Mouse (Mus musculus) embryonic facial prominence, embryonic 12.5 days (tissue): ENCODE results near the gene Gipc3. TPM values are rescaled to one million over a fixed set of nuclear protein-coding genes. Genes with fewer than 3 reads are reported as not detected.
A peak's percentile ranks its signal among the peaks of the same experiment; 100 is the strongest.

Source experiments
- ATAC-seq: fragments of 200-750 bp; cut with Nextera tagmentation; 2 replicates; pipeline ENCODE4 v1.8.0; 2017; ENCODE audit not compliant: insufficient number of reproducible peaks, insufficient read depth, low FRiP score, low TSS enrichment
- H3K27ac ChIP-seq: fragments of 300-500 bp; sonication (generic); 2 replicates; pipeline ENCODE4 v1.5.1; 2016; ENCODE audit warnings: mild to moderate bottlenecking
- H3K27me3 ChIP-seq: fragments of 300-500 bp; sonication (generic); 2 replicates; pipeline ENCODE4 v1.6.1; 2016; ENCODE audit warnings: mild to moderate bottlenecking, moderate library complexity
- H3K36me3 ChIP-seq: fragments of 300-500 bp; sonication (generic); 2 replicates; pipeline ENCODE4 v1.6.1; 2016; ENCODE audit warnings: mild to moderate bottlenecking
- H3K4me1 ChIP-seq: fragments of 300-500 bp; sonication (generic); 2 replicates; pipeline ENCODE4 v1.6.1; 2016
- H3K4me2 ChIP-seq: fragments of 300-500 bp; sonication (generic); replicated peaks from 2 replicates; pipeline ENCODE4 v1.6.1; 2016; ENCODE audit warnings: mild to moderate bottlenecking, moderate library complexity
- H3K4me3 ChIP-seq: fragments of 300-500 bp; sonication (generic); 2 replicates; pipeline ENCODE4 v1.5.1; 2016; ENCODE audit warnings: mild to moderate bottlenecking
- H3K9ac ChIP-seq: fragments of 300-500 bp; sonication (generic); 2 replicates; pipeline ENCODE4 v1.6.1; 2016; ENCODE audit warnings: mild to moderate bottlenecking, moderate library complexity
- H3K9me3 ChIP-seq: fragments of 300-500 bp; sonication (generic); 2 replicates; pipeline ENCODE4 v1.6.1; 2016; ENCODE audit warnings: mild to moderate bottlenecking, moderate library complexity
- WGBS: fragments of 180-500 bp; shearing (Covaris S2); methylation state at CpG from one replicate; pipeline ENCODE4 v1.1.7; 2016; 5-methylcytosine and 5-hydroxymethylcytosine counted together
- polyA plus RNA-seq: library from polyadenylated mRNA; unstranded; fragments of >200 nt; fragmentation: Nextera tagmentation; extraction: Ambion mirVana; gene quantifications from 2 replicates; pipeline ENCODE4 v1.2.1, GENCODE M21; 2016

Gene Gipc3
- polyA plus RNA-seq, 1 experiment from 2014 or later = not detected

- H3K27me3 ChIP-seq = peaks cover 73% of the 10 kb centered on the region
- ATAC-seq = no peak
- H3K27ac ChIP-seq = no peak overlapping the region
- H3K4me2 ChIP-seq = no peak overlapping the region
- H3K9me3 ChIP-seq = no peaks in the 10 kb centered on the region
- no peak overlapping the region for H3K9ac ChIP-seq
- H3K4me3 ChIP-seq = no peak overlapping the region
- peaks cover 5% of the 10 kb centered on the region for H3K4me1 ChIP-seq
- 29% methylated on average over 16 of the region's 16 CpGs for WGBS
- peaks cover 7% of the 10 kb centered on the region; the same call in 1 of the 2 replicates for H3K36me3 ChIP-seq
Measured at GRCm38 (mm10) chr10:81341333-81341949, 1.6 kb downstream of the Gipc3 start.

- Histone ChIP-seq H3K27me3 (peaks cover 71% of the 10 kb centered on the region), H3K27ac (no peak overlapping the region), H3K9ac (no peak overlapping the region), H3K4me3 (no peak overlapping the region), H3K9me3 (no peaks in the 10 kb centered on the region), H3K4me1 (peaks cover 9% of the 10 kb centered on the region; the same call in 1 of the 2 replicates), H3K36me3 (peaks cover 7% of the 10 kb centered on the region; the same call in 1 of the 2 replicates), H3K4me2 (no peak overlapping the region)
- 35% methylated on average over 17 of the region's 17 CpGs for WGBS
- ATAC-seq = no peak
Measured at GRCm38 (mm10) chr10:81340551-81341332, 2.3 kb downstream of the Gipc3 start.

- no peak overlapping the region for H3K9ac ChIP-seq
- H3K27me3 ChIP-seq = peaks cover 62% of the 10 kb centered on the region
- H3K27ac ChIP-seq = no peak overlapping the region
- no peaks in the 10 kb centered on the region for H3K36me3 ChIP-seq
- WGBS = 95% methylated on average over 4 of the region's 4 CpGs
- no peaks in the 10 kb centered on the region for H3K9me3 ChIP-seq
- H3K4me3 ChIP-seq = no peak overlapping the region
- H3K4me1 ChIP-seq = peaks cover 18% of the 10 kb centered on the region; the same call in 1 of the 2 replicates
- ATAC-seq = no peak
- H3K4me2 ChIP-seq = no peak overlapping the region
Measured at GRCm38 (mm10) chr10:81336558-81336957, 6.5 kb downstream of the Gipc3 start.

GRCm38 (mm10) chr10:81335393-81336340, 7.4 kb downstream of the Gipc3 start:
- H3K9ac ChIP-seq = peak overlapping the region; percentile 36; the same call in 1 of the 2 replicates
- H3K4me2 ChIP-seq = peak overlapping the region; percentile 13; the same call in 1 of the 2 replicates
- H3K27ac ChIP-seq = peak overlapping the region; percentile 50
- ATAC-seq = peak; percentile 47; the same call in 1 of the 2 replicates
- H3K9me3 ChIP-seq = no peaks in the 10 kb centered on the region
- no peak overlapping the region for H3K4me3 ChIP-seq
- H3K27me3 ChIP-seq = peaks cover 56% of the 10 kb centered on the region
- WGBS = 40% methylated on average over 19 of the region's 19 CpGs
- H3K36me3 ChIP-seq = no peaks in the 10 kb centered on the region
- peaks cover 18% of the 10 kb centered on the region; the same call in 1 of the 2 replicates for H3K4me1 ChIP-seq

GRCm38 (mm10) chr10:81334324-81334723, 8.7 kb downstream of the Gipc3 start:
- ATAC-seq = no peak
- Histone ChIP-seq H3K9me3 (no peaks in the 10 kb centered on the region), H3K36me3 (no peaks in the 10 kb centered on the region), H3K4me3 (no peak overlapping the region), H3K4me1 (peaks cover 21% of the 10 kb centered on the region), H3K27ac (no peak overlapping the region), H3K4me2 (no peak overlapping the region), H3K9ac (no peak overlapping the region; the same call in 1 of the 2 replicates), H3K27me3 (peaks cover 49% of the 10 kb centered on the region)
- WGBS = 63% methylated on average over 11 of the region's 11 CpGs

- Histone ChIP-seq H3K36me3 (0 out of 2 replicates have a peak, but pooled peaks cover 4% of the 10 kb centered on the region), H3K4me2 (peak overlapping the region; percentile 25; the same call in 1 of the 2 replicates), H3K27ac (no peak overlapping the region), H3K9me3 (no peaks in the 10 kb centered on the region), H3K27me3 (peaks cover 38% of the 10 kb centered on the region), H3K4me3 (0 out of 2 replicates have a peak overlapping the region, but pooled peaks have one; percentile 5), H3K4me1 (peaks cover 34% of the 10 kb centered on the region), H3K9ac (no peak overlapping the region)
- no peak for ATAC-seq
- WGBS = 10% methylated on average over 29 of the region's 29 CpGs
Measured at GRCm38 (mm10) chr10:81332277-81332676, 10.8 kb downstream of the Gipc3 start.

- no peak for ATAC-seq
- 69% methylated on average over 4 of the region's 4 CpGs for WGBS
- Histone ChIP-seq H3K9me3 (no peaks in the 10 kb centered on the region), H3K27ac (peak overlapping the region; percentile 78), H3K9ac (no peak overlapping the region), H3K36me3 (peaks cover 26% of the 10 kb centered on the region), H3K4me2 (no peak overlapping the region), H3K4me3 (no peak overlapping the region), H3K27me3 (peaks cover 29% of the 10 kb centered on the region), H3K4me1 (peaks cover 21% of the 10 kb centered on the region)
Measured at GRCm38 (mm10) chr10:81330007-81330406, 13.1 kb downstream of the Gipc3 start.

GRCm38 (mm10) chr10:81329194-81329975, 13.7 kb downstream of the Gipc3 start:
- no peak overlapping the region for H3K4me2 ChIP-seq
- ATAC-seq = no peak
- peaks cover 19% of the 10 kb centered on the region for H3K4me1 ChIP-seq
- peaks cover 25% of the 10 kb centered on the region for H3K27me3 ChIP-seq
- peak overlapping the region; percentile 78 for H3K27ac ChIP-seq
- WGBS = 65% methylated on average over 10 of the region's 10 CpGs
- no peak overlapping the region; the same call in 1 of the 2 replicates for H3K9ac ChIP-seq
- peaks cover 33% of the 10 kb centered on the region for H3K36me3 ChIP-seq
- no peak overlapping the region for H3K4me3 ChIP-seq
- H3K9me3 ChIP-seq = no peaks in the 10 kb centered on the region

- peaks cover 43% of the 10 kb centered on the region for H3K36me3 ChIP-seq
- no peaks in the 10 kb centered on the region for H3K9me3 ChIP-seq
- ATAC-seq = no peak
- peaks cover 19% of the 10 kb centered on the region for H3K4me1 ChIP-seq
- WGBS = 14% methylated on average over 10 of the region's 10 CpGs
- H3K4me2 ChIP-seq = no peak within 1 kb of the TSS
- peaks cover 20% of the 10 kb centered on the region for H3K27me3 ChIP-seq
- H3K4me3 ChIP-seq = no peak within 1 kb of the TSS
- peak within 1 kb of the TSS; percentile 78 for H3K27ac ChIP-seq
- H3K9ac ChIP-seq = peak within 1 kb of the TSS; percentile 27; the same call in 1 of the 2 replicates
Measured at GRCm38 (mm10) chr10:81328386-81328785, 14.7 kb downstream of the Gipc3 start, which contains the start of gene Tbxa2r. TSS of gene Tbxa2r (plus strand) at chr10:81328731.

- peaks cover 19% of the 10 kb centered on the region for H3K4me1 ChIP-seq
- H3K27me3 ChIP-seq = peaks cover 16% of the 10 kb centered on the region
- peak overlapping the region; percentile 36; the same call in 1 of the 2 replicates for H3K27ac ChIP-seq
- 29% methylated on average over 2 of the region's 2 CpGs for WGBS
- H3K9ac ChIP-seq = no peak overlapping the region
- H3K4me3 ChIP-seq = no peak overlapping the region
- H3K9me3 ChIP-seq = no peaks in the 10 kb centered on the region
- ATAC-seq = no peak
- peaks cover 47% of the 10 kb centered on the region for H3K36me3 ChIP-seq
- H3K4me2 ChIP-seq = no peak overlapping the region
Measured at GRCm38 (mm10) chr10:81327959-81328358, 15.1 kb downstream of the Gipc3 start.
